Mouse (Mus musculus) lung, adult 2 months (tissue): ENCODE results near the gene Vrk1.

Experiments used
- CTCF ChIP-seq: fragments of 200-500 bp; IDR thresholded peaks from 2 replicates; pipeline ENCODE4 v1.5.1; 2011; ENCODE audit warnings: mild to moderate bottlenecking, low read length, control low read depth; ENCODE audit not compliant: insufficient read depth
- POLR2A ChIP-seq: fragments of 200-500 bp; IDR thresholded peaks from 2 replicates; pipeline ENCODE4 v1.6.1; 2011; ENCODE audit warnings: low read depth, mild to moderate bottlenecking, control low read depth, low read length, borderline replicate concordance; ENCODE audit errors: extremely low read depth

- TF ChIP-seq POLR2A (no peak), CTCF (no peak)
Measured at GRCm38 (mm10) chr12:106016265-106017012, 6.4 kb downstream of the Vrk1 start.
